Mouse (Mus musculus) forebrain, embryonic 15.5 days (tissue): ENCODE measurements around the gene Ccl12. TPM values are rescaled to one million over a fixed set of nuclear protein-coding genes. Genes with fewer than 3 reads are reported as not detected.

ENCODE experiments used
- ATAC-seq: fragments of 200-750 bp; cut with Nextera tagmentation; replicated peaks from 2 replicates; pipeline ENCODE4 v1.8.0; 2017; ENCODE audit warnings: mild to moderate bottlenecking, moderate TSS enrichment, moderate library complexity
- H3K27ac ChIP-seq: fragments of 300-500 bp; sonication (generic); replicated peaks from 2 replicates; pipeline ENCODE4 v1.5.1; 2015; ENCODE audit warnings: mild to moderate bottlenecking, inconsistent platforms
- H3K27me3 ChIP-seq: fragments of 300-500 bp; sonication (generic); 2 replicates; pipeline ENCODE4 v1.6.1; 2015; ENCODE audit warnings: inconsistent platforms
- H3K36me3 ChIP-seq: fragments of 300-500 bp; sonication (generic); 2 replicates; pipeline ENCODE4 v1.6.1; 2015; ENCODE audit warnings: mild to moderate bottlenecking, inconsistent platforms
- H3K4me1 ChIP-seq: fragments of 300-500 bp; sonication (generic); 2 replicates; pipeline ENCODE4 v1.6.1; 2015; ENCODE audit warnings: inconsistent platforms
- H3K4me2 ChIP-seq: fragments of 300-500 bp; sonication (generic); replicated peaks from 2 replicates; pipeline ENCODE4 v1.6.1; 2015; ENCODE audit warnings: mild to moderate bottlenecking, inconsistent platforms
- H3K4me3 ChIP-seq: fragments of 300-500 bp; sonication (generic); 2 replicates; pipeline ENCODE4 v1.5.1; 2015; ENCODE audit warnings: mild to moderate bottlenecking, inconsistent platforms
- H3K9ac ChIP-seq: fragments of 300-500 bp; sonication (generic); replicated peaks from 2 replicates; pipeline ENCODE4 v1.6.1; 2015; ENCODE audit warnings: mild to moderate bottlenecking, inconsistent platforms
- H3K9me3 ChIP-seq: fragments of 300-500 bp; sonication (generic); 2 replicates; pipeline ENCODE4 v1.6.1; 2016; ENCODE audit warnings: inconsistent platforms
- WGBS: fragments of 180-500 bp; shearing (Covaris S2); methylation state at CpG from one replicate; pipeline ENCODE4 v1.1.7; 2015; ENCODE audit warnings: mixed read lengths; 5-methylcytosine and 5-hydroxymethylcytosine counted together
- polyA plus RNA-seq: library from polyadenylated mRNA; unstranded; fragments of >200 nt; fragmentation: Nextera tagmentation; extraction: Ambion mirVana; gene quantifications from 2 replicates; pipeline ENCODE4 v1.2.1, GENCODE M21; 2015

Ccl12 gene
- polyA plus RNA-seq: 0.64 and 0.83 TPM in 2 replicates

- H3K9ac ChIP-seq: no peak within 1 kb of the TSS
- H3K27ac ChIP-seq: no peak within 1 kb of the TSS
- no peak within 1 kb of the TSS for H3K4me3 ChIP-seq
- WGBS: 72% methylated on average over 2 of the region's 2 CpGs
- no peaks in the 10 kb centered on the region for H3K9me3 ChIP-seq
- no peaks in the 10 kb centered on the region for H3K36me3 ChIP-seq
- no peak for ATAC-seq
- H3K4me1 ChIP-seq: no peaks in the 10 kb centered on the region
- H3K4me2 ChIP-seq: no peak within 1 kb of the TSS
- H3K27me3 ChIP-seq: no peaks in the 10 kb centered on the region
These were observed at the start of gene Ccl12 for GRCm38 (mm10) chr11:82101529-82101928. Ccl12 (plus strand) TSS chr11:82101845.

DNA sequence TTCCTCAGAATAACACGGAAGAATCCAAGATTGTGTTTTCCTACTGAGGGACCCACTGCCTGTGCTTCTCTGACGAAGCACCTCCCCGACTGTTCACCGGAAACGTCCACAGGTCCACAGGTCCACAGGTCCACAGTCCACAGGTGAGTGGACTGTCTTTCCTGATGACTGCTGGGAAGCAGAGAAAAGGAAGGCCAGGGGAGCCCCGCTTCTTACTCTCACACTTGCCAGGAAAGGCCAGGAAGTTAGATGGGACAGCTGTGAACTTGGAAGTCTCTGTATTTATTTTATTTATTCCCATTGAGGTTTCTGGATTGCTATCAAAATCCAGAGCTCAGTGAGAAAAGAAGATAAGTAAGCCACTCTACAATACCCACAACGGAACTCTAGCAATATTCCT is 47.8 kb upstream of the Ccl12 start:
- Histone ChIP-seq H3K27ac (no peak overlapping the region), H3K27me3 (no peaks in the 10 kb centered on the region), H3K9me3 (no peaks in the 10 kb centered on the region), H3K4me3 (no peak overlapping the region), H3K36me3 (no peaks in the 10 kb centered on the region), H3K4me1 (no peaks in the 10 kb centered on the region), H3K4me2 (no peak overlapping the region), H3K9ac (no peak overlapping the region)
- ATAC-seq: no peak
- WGBS: 92% methylated on average over 7 of the region's 7 CpGs

GRCm38 (mm10) chr11:82057646-82058045 is 44.0 kb upstream of the Ccl12 start, which contains the start of gene Ccl11:
Ccl11 (plus strand) TSS chr11:82057823.
- H3K27ac ChIP-seq: no peak within 1 kb of the TSS
- WGBS: 81% methylated on average over 6 of the region's 6 CpGs
- H3K4me3 ChIP-seq: no peak within 1 kb of the TSS
- ATAC-seq: no peak
- H3K4me1 ChIP-seq: no peaks in the 10 kb centered on the region
- H3K36me3 ChIP-seq: no peaks in the 10 kb centered on the region
- H3K9me3 ChIP-seq: no peaks in the 10 kb centered on the region
- no peak within 1 kb of the TSS for H3K4me2 ChIP-seq
- no peaks in the 10 kb centered on the region for H3K27me3 ChIP-seq
- no peak within 1 kb of the TSS for H3K9ac ChIP-seq

DNA sequence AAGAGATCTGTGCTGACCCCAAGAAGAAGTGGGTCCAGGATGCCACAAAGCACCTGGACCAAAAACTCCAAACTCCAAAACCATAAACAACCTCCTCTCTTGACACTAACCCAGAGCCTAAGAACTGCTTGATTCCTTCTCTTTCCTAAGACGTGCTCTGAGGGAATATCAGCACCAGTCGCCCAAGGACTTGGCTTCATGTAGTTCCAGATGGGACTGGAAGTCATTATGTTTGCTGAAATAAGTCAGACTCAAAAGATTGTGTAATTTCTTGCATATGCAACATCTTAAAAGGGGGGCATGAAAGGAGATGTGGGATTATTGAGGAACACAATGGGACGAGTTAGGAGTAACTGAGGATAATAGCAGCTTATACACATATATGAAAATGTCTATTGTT is 39.4 kb upstream of the Ccl12 start:
- ATAC-seq: no peak
- no peak overlapping the region for H3K27ac ChIP-seq
- H3K27me3 ChIP-seq: no peaks in the 10 kb centered on the region
- H3K4me3 ChIP-seq: no peak overlapping the region
- H3K4me1 ChIP-seq: no peaks in the 10 kb centered on the region
- H3K9me3 ChIP-seq: no peaks in the 10 kb centered on the region
- no peak overlapping the region for H3K4me2 ChIP-seq
- WGBS: 76% methylated on average over 3 of the region's 3 CpGs
- no peak overlapping the region for H3K9ac ChIP-seq
- no peaks in the 10 kb centered on the region for H3K36me3 ChIP-seq

- WGBS: 81% methylated on average over 2 of the region's 2 CpGs
- no peak overlapping the region for H3K9ac ChIP-seq
- no peak overlapping the region for H3K4me3 ChIP-seq
- H3K27ac ChIP-seq: no peak overlapping the region
- ATAC-seq: no peak
- H3K9me3 ChIP-seq: no peaks in the 10 kb centered on the region
- H3K4me2 ChIP-seq: no peak overlapping the region
- H3K36me3 ChIP-seq: no peaks in the 10 kb centered on the region
- no peaks in the 10 kb centered on the region for H3K27me3 ChIP-seq
- H3K4me1 ChIP-seq: no peaks in the 10 kb centered on the region
These were observed 38.2 kb upstream of the Ccl12 start for GRCm38 (mm10) chr11:82063454-82063853.

DNA sequence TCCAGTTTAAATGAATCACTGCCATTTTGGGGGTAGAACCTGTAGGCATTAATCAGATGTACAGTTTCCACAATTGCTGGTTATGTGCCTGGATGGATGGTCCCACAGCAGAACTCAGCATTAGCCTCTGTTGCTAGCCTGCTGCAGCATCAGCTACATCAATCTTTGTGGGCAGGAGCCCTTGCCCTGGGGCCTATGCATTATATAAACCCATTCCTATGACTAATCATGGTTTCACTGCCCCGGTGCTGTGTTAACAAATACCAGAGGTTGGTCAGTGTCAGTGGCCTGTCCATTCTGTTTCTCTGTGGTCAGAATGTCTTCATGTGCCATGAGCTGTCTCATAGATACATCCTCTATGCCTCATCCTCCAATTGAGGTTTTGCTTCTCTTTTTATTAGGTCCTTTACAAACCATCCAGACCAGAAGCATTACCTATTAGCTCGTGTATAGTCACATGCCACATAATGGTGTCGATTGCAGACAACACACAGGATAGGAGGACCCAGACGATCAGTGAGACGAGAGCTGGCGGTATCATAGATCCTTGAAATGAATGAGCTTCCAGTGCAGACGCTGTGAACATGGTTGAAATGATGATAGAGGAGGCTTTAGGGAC is 34.6 kb upstream of the Ccl12 start:
- Histone ChIP-seq H3K4me3 (no peak overlapping the region), H3K4me2 (no peak overlapping the region), H3K9me3 (no peaks in the 10 kb centered on the region), H3K27me3 (no peaks in the 10 kb centered on the region), H3K4me1 (no peaks in the 10 kb centered on the region), H3K9ac (no peak overlapping the region), H3K27ac (no peak overlapping the region), H3K36me3 (no peaks in the 10 kb centered on the region)
- no peak for ATAC-seq
- 81% methylated on average over 7 of the region's 7 CpGs for WGBS

DNA sequence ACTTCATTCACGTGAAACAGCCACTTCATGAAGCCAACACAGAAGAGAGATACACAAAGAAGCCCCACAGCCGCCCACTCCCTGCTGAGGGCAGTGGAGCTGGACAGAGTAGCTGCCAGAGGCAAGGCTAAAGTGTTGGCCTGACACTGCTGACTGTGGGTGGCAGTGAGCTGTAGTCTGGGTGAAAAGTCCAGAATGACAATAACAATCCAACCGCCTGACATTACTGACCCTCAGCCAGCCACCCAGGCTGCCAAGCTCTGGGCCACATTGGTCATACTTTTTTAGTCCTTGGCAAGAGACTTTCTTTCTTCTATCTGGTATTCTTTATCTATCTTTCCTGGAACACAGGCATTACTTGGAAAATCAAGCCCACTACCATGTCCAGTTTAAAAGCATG is 30.6 kb upstream of the Ccl12 start:
- no peak overlapping the region for H3K27ac ChIP-seq
- no peaks in the 10 kb centered on the region for H3K36me3 ChIP-seq
- 85% methylated on average over 3 of the region's 3 CpGs for WGBS
- no peaks in the 10 kb centered on the region for H3K9me3 ChIP-seq
- no peak overlapping the region for H3K4me3 ChIP-seq
- no peaks in the 10 kb centered on the region for H3K4me1 ChIP-seq
- no peak overlapping the region for H3K9ac ChIP-seq
- H3K27me3 ChIP-seq: no peaks in the 10 kb centered on the region
- no peak overlapping the region for H3K4me2 ChIP-seq
- no peak for ATAC-seq

- Histone ChIP-seq H3K9ac (no peak overlapping the region), H3K27ac (no peak overlapping the region), H3K27me3 (no peaks in the 10 kb centered on the region), H3K4me2 (no peak overlapping the region), H3K4me3 (no peak overlapping the region), H3K9me3 (no peaks in the 10 kb centered on the region), H3K4me1 (no peaks in the 10 kb centered on the region), H3K36me3 (no peaks in the 10 kb centered on the region)
- 89% methylated on average over 1 of the region's 1 CpGs for WGBS
- no peak for ATAC-seq
These were observed 29.3 kb upstream of the Ccl12 start for GRCm38 (mm10) chr11:82072374-82072773.

DNA sequence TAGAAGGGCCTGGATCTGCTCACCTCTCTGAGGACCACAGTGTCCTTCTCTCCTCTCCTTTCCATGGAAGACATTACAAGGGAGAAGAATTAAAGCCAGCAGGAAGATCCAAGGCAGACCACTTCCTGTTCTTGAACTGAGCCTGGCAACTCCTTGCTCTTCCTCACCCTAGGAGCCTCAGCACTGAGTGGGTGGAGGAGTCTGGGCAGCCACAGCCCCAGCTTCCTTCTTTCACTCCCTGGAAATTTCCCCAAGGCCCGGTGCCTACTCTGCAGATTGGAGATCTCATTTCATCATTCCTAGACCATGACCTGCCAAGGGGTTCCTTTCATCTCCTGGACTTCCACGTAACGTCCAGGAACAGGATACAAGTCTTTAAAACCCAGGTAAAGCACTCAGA is 28.7 kb upstream of the Ccl12 start:
- Histone ChIP-seq H3K9ac (no peak overlapping the region), H3K27ac (no peak overlapping the region), H3K4me2 (no peak overlapping the region), H3K4me3 (no peak overlapping the region), H3K4me1 (no peaks in the 10 kb centered on the region), H3K27me3 (no peaks in the 10 kb centered on the region), H3K36me3 (no peaks in the 10 kb centered on the region), H3K9me3 (no peaks in the 10 kb centered on the region)
- WGBS: 82% methylated on average over 3 of the region's 3 CpGs
- ATAC-seq: no peak

DNA sequence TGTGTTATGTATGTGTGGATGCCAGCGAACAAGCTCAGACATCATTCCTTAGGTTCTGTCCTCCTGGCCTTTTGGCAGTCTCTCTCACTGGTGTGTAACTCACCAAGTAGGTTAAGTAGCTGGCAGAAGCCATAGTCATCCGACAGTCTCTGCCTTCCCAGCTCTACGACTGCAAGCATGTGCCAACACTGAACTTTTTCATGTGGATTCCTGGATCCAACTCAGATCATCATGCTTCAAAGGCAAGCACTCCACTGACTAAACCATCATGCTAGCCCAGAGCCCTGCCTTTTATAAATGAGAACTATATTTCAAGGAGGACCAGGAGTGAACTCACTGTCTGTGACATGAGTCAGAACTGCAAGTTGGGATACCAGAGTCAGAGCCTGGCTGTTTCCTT is 28.0 kb upstream of the Ccl12 start:
- Histone ChIP-seq H3K4me2 (no peak overlapping the region), H3K4me3 (no peak overlapping the region), H3K27me3 (no peaks in the 10 kb centered on the region), H3K9me3 (no peaks in the 10 kb centered on the region), H3K27ac (no peak overlapping the region), H3K36me3 (no peaks in the 10 kb centered on the region), H3K9ac (no peak overlapping the region), H3K4me1 (no peaks in the 10 kb centered on the region)
- ATAC-seq: no peak
- WGBS: 76% methylated on average over 3 of the region's 3 CpGs

GRCm38 (mm10) chr11:82077031-82077430 is 24.6 kb upstream of the Ccl12 start:
- Histone ChIP-seq H3K36me3 (no peaks in the 10 kb centered on the region), H3K4me2 (no peak overlapping the region), H3K9me3 (no peaks in the 10 kb centered on the region), H3K4me1 (no peaks in the 10 kb centered on the region), H3K4me3 (no peak overlapping the region), H3K27ac (no peak overlapping the region), H3K9ac (no peak overlapping the region), H3K27me3 (no peaks in the 10 kb centered on the region)
- 87% methylated on average over 3 of the region's 3 CpGs for WGBS
- no peak for ATAC-seq

DNA sequence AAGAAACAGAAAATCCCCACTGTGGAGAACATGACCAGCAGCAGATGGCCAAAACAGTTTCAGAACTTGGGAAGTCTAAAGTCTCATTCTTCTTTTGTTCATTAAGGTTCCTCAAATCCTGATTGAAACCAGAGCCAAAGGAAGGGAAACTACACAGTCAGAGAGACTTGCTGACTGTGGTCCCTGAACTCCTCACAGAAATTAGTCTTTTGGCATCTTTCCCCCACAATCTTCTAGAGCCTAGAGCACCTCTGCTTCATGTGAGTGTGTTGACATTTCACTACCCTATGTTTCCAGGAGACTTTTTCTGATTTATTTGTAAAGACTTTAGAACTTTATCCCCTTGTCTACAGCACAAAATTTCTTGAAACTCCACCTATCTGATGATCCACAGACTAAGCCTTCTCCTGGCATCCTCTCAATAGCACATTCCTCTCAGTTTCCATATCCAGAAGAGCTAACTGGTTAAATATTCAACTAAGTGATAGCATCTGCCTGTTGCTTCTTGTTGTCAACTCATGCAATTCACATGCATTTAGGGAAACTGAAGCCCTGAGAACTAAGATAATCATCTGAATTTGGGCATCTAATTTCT is 23.4 kb upstream of the Ccl12 start:
- no peak for ATAC-seq
- Histone ChIP-seq H3K4me3 (no peak overlapping the region), H3K4me2 (no peak overlapping the region), H3K9me3 (no peaks in the 10 kb centered on the region), H3K36me3 (no peaks in the 10 kb centered on the region), H3K9ac (no peak overlapping the region), H3K27ac (no peak overlapping the region), H3K27me3 (no peaks in the 10 kb centered on the region), H3K4me1 (no peaks in the 10 kb centered on the region)

DNA sequence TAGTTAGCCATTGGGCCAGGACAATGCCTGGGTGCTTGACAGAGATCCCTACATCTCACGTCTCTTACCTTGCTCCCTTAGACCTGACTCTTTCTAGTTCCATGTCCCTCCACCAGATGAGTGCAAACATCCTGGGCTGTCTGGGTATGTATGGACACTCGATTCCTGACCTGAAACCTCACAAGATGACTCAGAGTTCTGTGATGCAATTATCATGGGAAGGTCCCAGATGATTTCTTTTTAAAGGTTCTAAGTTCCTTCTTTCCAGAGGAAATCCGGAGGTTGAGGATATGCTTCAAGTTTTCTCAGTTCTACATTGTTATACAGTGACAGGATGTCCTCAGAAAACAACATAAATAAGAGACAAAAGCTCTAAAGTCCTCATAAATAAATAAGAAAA is 20.8 kb upstream of the Ccl12 start:
- Histone ChIP-seq H3K4me2 (no peak overlapping the region), H3K36me3 (no peaks in the 10 kb centered on the region), H3K4me3 (no peak overlapping the region), H3K9me3 (no peaks in the 10 kb centered on the region), H3K27ac (no peak overlapping the region), H3K9ac (no peak overlapping the region), H3K27me3 (no peaks in the 10 kb centered on the region), H3K4me1 (no peaks in the 10 kb centered on the region)
- ATAC-seq: no peak
- WGBS: 82% methylated on average over 3 of the region's 3 CpGs
